Mouse (Mus musculus) forebrain, embryonic 12.5 days (tissue): ENCODE results near the gene Rab4b. TPM values are rescaled to one million over a fixed set of nuclear protein-coding genes. Genes with fewer than 3 reads are reported as not detected.

Source experiments
- ATAC-seq: fragments of 200-750 bp; cut with Nextera tagmentation; 2 replicates; pipeline ENCODE4 v1.8.0; 2017; ENCODE audit warnings: moderate TSS enrichment; ENCODE audit not compliant: low FRiP score
- H3K27ac ChIP-seq: fragments of 300-500 bp; sonication (generic); 2 replicates; pipeline ENCODE4 v1.5.1; 2016; ENCODE audit warnings: mild to moderate bottlenecking
- H3K27me3 ChIP-seq: fragments of 300-500 bp; sonication (generic); 2 replicates; pipeline ENCODE4 v1.6.1; 2016; ENCODE audit warnings: mild to moderate bottlenecking
- H3K36me3 ChIP-seq: fragments of 300-500 bp; sonication (generic); replicated peaks from 2 replicates; pipeline ENCODE4 v1.6.1; 2016; ENCODE audit warnings: mild to moderate bottlenecking
- H3K4me1 ChIP-seq: fragments of 300-500 bp; sonication (generic); 2 replicates; pipeline ENCODE4 v1.6.1; 2016
- H3K4me2 ChIP-seq: fragments of 300-500 bp; sonication (generic); 2 replicates; pipeline ENCODE4 v1.6.1; 2016; ENCODE audit warnings: mild to moderate bottlenecking, moderate library complexity
- H3K4me3 ChIP-seq: fragments of 300-500 bp; sonication (generic); replicated peaks from 2 replicates; pipeline ENCODE4 v1.5.1; 2016; ENCODE audit warnings: mild to moderate bottlenecking
- H3K9ac ChIP-seq: fragments of 300-500 bp; sonication (generic); 2 replicates; pipeline ENCODE4 v1.6.1; 2016; ENCODE audit warnings: mild to moderate bottlenecking
- H3K9me3 ChIP-seq: fragments of 300-500 bp; sonication (generic); 2 replicates; pipeline ENCODE4 v1.6.1; 2016
- WGBS: fragments of 180-500 bp; shearing (Covaris S2); methylation state at CpG from one replicate; pipeline ENCODE4 v1.1.7; 2016; 5-methylcytosine and 5-hydroxymethylcytosine counted together
- polyA plus RNA-seq: library from polyadenylated mRNA; unstranded; fragments of >200 nt; fragmentation: Nextera tagmentation; extraction: Ambion mirVana; gene quantifications from 2 replicates; pipeline ENCODE4 v1.2.1, GENCODE M21; 2016

The Rab4b gene
- polyA plus RNA-seq, result 69.4 and 70.4 TPM in 2 replicates

DNA sequence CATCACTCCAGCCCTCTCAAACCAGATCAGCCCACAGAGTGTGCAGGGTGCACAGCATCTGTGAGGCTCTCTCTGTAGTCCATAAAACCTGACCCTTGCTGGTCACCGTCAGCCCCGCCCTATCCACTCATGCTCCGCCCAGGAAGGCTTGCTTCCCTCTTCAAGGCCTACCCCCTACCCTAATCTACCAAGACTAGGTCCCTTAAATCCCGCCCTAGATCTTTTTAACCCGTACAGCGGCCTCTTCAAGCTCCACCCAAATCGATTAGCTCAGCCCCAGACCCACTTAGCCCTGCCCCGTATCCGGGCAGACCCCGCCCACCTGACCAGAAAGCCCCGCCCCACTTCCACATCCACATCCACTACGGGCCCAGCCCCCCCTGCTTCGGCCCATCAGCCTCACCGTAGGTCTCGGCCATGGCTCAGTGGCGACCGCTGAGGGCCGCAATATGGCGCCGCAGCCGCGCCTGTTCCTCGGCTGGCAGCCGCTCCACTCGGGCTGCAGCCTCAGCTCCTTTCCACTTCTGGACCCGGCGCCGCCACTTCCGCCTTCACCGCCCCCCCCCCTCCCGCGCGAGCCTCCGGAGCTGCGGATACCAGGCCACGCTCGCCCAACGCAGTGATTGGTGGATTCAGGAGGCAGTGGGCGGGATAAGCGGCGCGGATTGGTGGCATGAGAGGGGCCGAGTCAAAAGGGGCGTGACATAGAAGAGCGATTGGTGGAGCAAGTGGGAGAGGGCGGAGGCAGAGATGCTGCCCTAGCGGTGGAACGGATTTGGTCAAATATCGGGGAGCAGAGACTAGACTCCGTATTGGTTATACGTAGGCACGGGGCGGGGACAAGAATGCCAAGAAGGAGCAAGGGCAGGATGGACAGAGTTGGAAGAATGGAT, at the start of gene Rab4b:
TSS of gene Rab4b (minus strand) at position 573 of the 893 bp plus-strand sequence.
- Histone ChIP-seq H3K4me3 (peak within 1 kb of the TSS; percentile 72), H3K4me1 (peaks cover 12% of the 10 kb centered on the region), H3K4me2 (peak within 1 kb of the TSS; percentile 58), H3K27me3 (no peaks in the 10 kb centered on the region), H3K9ac (peak within 1 kb of the TSS; percentile 52), H3K9me3 (no peaks in the 10 kb centered on the region), H3K36me3 (peaks cover 22% of the 10 kb centered on the region), H3K27ac (peak within 1 kb of the TSS; percentile 95)
- peak; percentile 99 for ATAC-seq
- WGBS, result under 1% methylated on average over 52 of the region's 53 CpGs

DNA sequence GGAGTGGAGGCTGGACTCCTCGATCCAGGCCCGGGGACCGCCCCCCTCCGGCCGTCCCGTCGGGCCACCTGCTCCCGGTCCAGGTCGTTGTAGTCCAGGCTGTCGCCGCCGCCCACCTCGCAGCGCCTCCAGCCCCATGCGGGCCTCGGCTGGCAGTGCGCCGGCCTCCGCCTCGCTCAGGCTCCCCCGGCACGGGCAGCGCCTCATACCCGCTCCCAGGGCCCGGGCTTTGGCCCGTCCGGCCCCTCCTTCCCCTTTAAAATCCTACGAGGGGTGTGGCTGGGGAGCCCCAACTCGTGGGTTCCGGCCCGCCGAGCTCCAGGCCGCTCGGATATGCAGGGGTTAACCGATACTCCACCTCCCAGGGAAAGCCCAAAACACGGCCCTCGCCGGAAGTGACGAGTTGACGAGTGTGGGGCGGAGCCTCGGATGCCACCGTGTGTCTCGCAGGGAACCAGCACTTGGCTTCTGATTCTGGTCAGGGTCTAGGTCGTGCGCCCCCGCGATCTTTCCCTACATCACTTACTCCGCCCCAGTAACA, 49.7 kb upstream of the Rab4b start, which contains the start of gene Itpkc:
TSS of gene Itpkc (minus strand) at position 381 of the 541 bp plus-strand sequence.
- Histone ChIP-seq H3K9me3 (no peaks in the 10 kb centered on the region), H3K27ac (peak within 1 kb of the TSS; percentile 79), H3K4me3 (peak within 1 kb of the TSS; percentile 83), H3K27me3 (no peaks in the 10 kb centered on the region), H3K36me3 (no peaks in the 10 kb centered on the region), H3K4me1 (peaks cover 54% of the 10 kb centered on the region), H3K9ac (peak within 1 kb of the TSS; percentile 87), H3K4me2 (peak within 1 kb of the TSS; percentile 91)
- under 1% methylated on average over 49 of the region's 49 CpGs for WGBS
- peak; percentile 86 for ATAC-seq

GRCm38 (mm10) chr7:27227676-27228075, 49.0 kb upstream of the Rab4b start:
- peak overlapping the region; percentile 79; the same call in 1 of the 2 replicates for H3K27ac ChIP-seq
- peak overlapping the region; percentile 87 for H3K9ac ChIP-seq
- 5% methylated on average over 10 of the region's 10 CpGs for WGBS
- H3K9me3 ChIP-seq, result no peaks in the 10 kb centered on the region
- peak overlapping the region; percentile 83 for H3K4me3 ChIP-seq
- no peak for ATAC-seq
- no peaks in the 10 kb centered on the region for H3K36me3 ChIP-seq
- peaks cover 56% of the 10 kb centered on the region for H3K4me1 ChIP-seq
- no peaks in the 10 kb centered on the region for H3K27me3 ChIP-seq
- peak overlapping the region; percentile 91 for H3K4me2 ChIP-seq

DNA sequence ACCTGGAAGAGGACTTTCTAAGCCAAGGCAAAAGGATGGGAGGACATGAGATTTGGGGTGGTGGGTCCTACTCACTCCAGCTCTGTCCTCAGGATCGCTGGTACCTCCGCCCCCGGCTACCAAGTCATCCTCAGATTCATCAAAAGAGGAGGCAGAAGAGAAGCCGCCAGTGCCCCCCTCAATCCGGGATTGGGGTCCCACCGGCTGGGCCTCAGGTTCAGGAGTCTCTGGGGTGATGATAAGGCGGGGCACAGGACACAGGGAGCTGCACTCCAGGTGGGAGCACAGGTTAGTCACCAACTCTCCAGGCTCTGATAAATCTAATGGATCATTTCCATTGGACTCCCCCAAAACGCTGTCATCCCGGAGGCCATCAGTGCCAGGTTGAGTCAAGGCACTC, 48.6 kb upstream of the Rab4b start:
- H3K4me2 ChIP-seq, result peak overlapping the region; percentile 91
- H3K36me3 ChIP-seq, result no peaks in the 10 kb centered on the region
- peak overlapping the region; percentile 83 for H3K4me3 ChIP-seq
- no peaks in the 10 kb centered on the region for H3K9me3 ChIP-seq
- H3K4me1 ChIP-seq, result peaks cover 53% of the 10 kb centered on the region
- ATAC-seq, result no peak
- H3K27ac ChIP-seq, result no peak overlapping the region
- WGBS, result 25% methylated on average over 9 of the region's 9 CpGs
- H3K27me3 ChIP-seq, result no peaks in the 10 kb centered on the region
- H3K9ac ChIP-seq, result peak overlapping the region; percentile 87

- Histone ChIP-seq H3K4me2 (peak overlapping the region; percentile 91), H3K9me3 (no peaks in the 10 kb centered on the region), H3K27ac (no peak overlapping the region), H3K4me1 (peaks cover 53% of the 10 kb centered on the region), H3K9ac (peak overlapping the region; percentile 26; the same call in 1 of the 2 replicates), H3K27me3 (no peaks in the 10 kb centered on the region), H3K4me3 (0 out of 2 replicates have a peak overlapping the region, but pooled peaks have one; percentile 2), H3K36me3 (peaks cover under 1% of the 10 kb centered on the region; the same call in 1 of the 2 replicates)
- WGBS, result 90% methylated on average over 11 of the region's 11 CpGs
- no peak for ATAC-seq
Observed at GRCm38 (mm10) chr7:27224877-27225575, 46.3 kb upstream of the Rab4b start.

- H3K4me3 ChIP-seq, result no peak overlapping the region
- no peak for ATAC-seq
- no peak overlapping the region for H3K9ac ChIP-seq
- no peaks in the 10 kb centered on the region for H3K27me3 ChIP-seq
- H3K27ac ChIP-seq, result no peak overlapping the region
- 86% methylated on average over 1 of the region's 1 CpGs for WGBS
- no peaks in the 10 kb centered on the region for H3K9me3 ChIP-seq
- peaks cover 46% of the 10 kb centered on the region for H3K4me1 ChIP-seq
- peaks cover 21% of the 10 kb centered on the region for H3K36me3 ChIP-seq
- H3K4me2 ChIP-seq, result no peak overlapping the region
Observed at GRCm38 (mm10) chr7:27222538-27222937, 43.8 kb upstream of the Rab4b start.

- H3K27me3 ChIP-seq, result no peaks in the 10 kb centered on the region
- H3K36me3 ChIP-seq, result peaks cover 26% of the 10 kb centered on the region
- H3K4me2 ChIP-seq, result no peak overlapping the region
- peaks cover 40% of the 10 kb centered on the region for H3K4me1 ChIP-seq
- H3K9ac ChIP-seq, result no peak overlapping the region
- H3K4me3 ChIP-seq, result no peak overlapping the region
- no peak overlapping the region for H3K27ac ChIP-seq
- H3K9me3 ChIP-seq, result no peaks in the 10 kb centered on the region
- no peak for ATAC-seq
- 85% methylated on average over 6 of the region's 6 CpGs for WGBS
Observed at GRCm38 (mm10) chr7:27221939-27222338, 43.2 kb upstream of the Rab4b start.

- Histone ChIP-seq H3K4me2 (no peak overlapping the region), H3K27ac (no peak overlapping the region), H3K27me3 (no peaks in the 10 kb centered on the region), H3K9ac (no peak overlapping the region), H3K4me1 (peaks cover 20% of the 10 kb centered on the region), H3K36me3 (peaks cover 40% of the 10 kb centered on the region), H3K4me3 (no peak overlapping the region), H3K9me3 (no peaks in the 10 kb centered on the region)
- WGBS, result 91% methylated on average over 11 of the region's 11 CpGs
- no peak for ATAC-seq
Observed at GRCm38 (mm10) chr7:27219937-27220336, 41.2 kb upstream of the Rab4b start.

- Histone ChIP-seq H3K36me3 (peaks cover 48% of the 10 kb centered on the region), H3K9ac (no peak overlapping the region), H3K4me3 (no peak overlapping the region), H3K9me3 (no peaks in the 10 kb centered on the region), H3K4me2 (no peak overlapping the region), H3K27me3 (no peaks in the 10 kb centered on the region), H3K4me1 (peaks cover 6% of the 10 kb centered on the region), H3K27ac (no peak overlapping the region)
- 89% methylated on average over 7 of the region's 7 CpGs for WGBS
- no peak for ATAC-seq
Observed at GRCm38 (mm10) chr7:27218586-27218985, 39.9 kb upstream of the Rab4b start.

DNA sequence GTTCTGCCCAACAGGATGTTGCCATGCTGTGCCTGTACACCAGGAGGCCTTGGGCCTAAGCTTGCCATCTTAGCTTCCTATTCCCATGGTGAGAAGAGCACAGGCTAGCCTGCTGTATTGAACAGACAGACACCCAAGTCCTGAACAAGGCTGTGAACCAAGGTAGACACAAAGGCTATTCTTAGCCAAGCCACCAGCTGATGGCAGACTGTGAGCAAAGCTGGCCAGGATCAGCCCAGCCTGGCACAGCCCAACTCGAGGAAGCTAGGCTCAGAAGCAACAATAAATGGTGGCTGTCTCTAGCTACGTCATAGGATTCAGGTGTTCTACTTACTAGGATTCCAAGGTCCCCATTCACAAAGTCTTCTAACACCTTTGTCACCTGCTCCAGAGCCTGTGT, 33.9 kb upstream of the Rab4b start:
- ATAC-seq, result no peak
- Histone ChIP-seq H3K36me3 (peaks cover 87% of the 10 kb centered on the region), H3K9ac (no peak overlapping the region), H3K27me3 (no peaks in the 10 kb centered on the region), H3K27ac (no peak overlapping the region), H3K4me2 (no peak overlapping the region), H3K9me3 (no peaks in the 10 kb centered on the region), H3K4me3 (no peak overlapping the region), H3K4me1 (no peaks in the 10 kb centered on the region)
- WGBS, result 90% methylated on average over 2 of the region's 2 CpGs

DNA sequence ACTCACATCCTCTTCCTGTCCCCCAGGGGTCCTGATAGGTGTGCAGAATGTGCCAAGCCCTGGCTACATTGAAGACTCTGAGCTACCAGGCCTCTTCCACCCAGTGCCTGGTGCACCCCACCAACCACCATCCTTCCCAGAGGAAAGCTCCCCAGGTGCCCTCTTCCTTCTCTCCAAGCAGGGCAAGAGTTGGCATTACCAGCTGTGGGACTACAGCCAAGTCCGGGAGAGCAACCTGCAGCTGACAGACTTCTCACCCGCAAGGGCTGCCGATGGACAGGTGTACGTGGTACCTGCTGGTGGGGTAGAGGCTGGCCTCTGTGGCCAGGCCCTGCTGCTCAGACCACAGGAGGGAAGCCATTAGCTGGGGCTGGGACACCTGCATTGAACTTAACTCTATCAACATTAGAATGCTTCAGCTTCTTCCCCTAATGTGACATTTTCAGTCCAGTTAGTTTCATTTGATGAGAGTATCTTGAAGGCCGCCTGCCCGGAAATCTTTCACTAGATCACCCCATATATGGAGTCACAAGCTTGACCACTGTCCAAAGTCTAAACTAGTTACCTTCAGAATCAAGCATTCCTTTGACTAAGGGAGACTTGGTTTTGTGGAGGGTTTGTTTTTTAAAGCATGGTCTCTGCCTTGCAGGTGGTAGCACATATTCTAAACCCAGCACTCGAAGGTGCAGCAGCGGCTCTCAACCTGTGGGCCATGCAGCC, 25.2 kb upstream of the Rab4b start:
- 97% methylated on average over 8 of the region's 8 CpGs for WGBS
- Histone ChIP-seq H3K4me3 (no peak overlapping the region), H3K4me1 (no peaks in the 10 kb centered on the region), H3K9ac (no peak overlapping the region), H3K27ac (no peak overlapping the region), H3K9me3 (no peaks in the 10 kb centered on the region), H3K27me3 (no peaks in the 10 kb centered on the region), H3K36me3 (peaks cover 64% of the 10 kb centered on the region), H3K4me2 (no peak overlapping the region)
- ATAC-seq, result no peak
